Mouse (Mus musculus) layer of hippocampus, adult 9-11 months (tissue): ENCODE measurements around the gene Trim75.
A peak's percentile ranks its signal among the peaks of the same experiment; 100 is the strongest.

ENCODE experiments used
- DNase-seq: peaks from one replicate; pipeline ENCODE4 v3.0.0; 2022

Trim75 gene

GRCm38 (mm10) chr8:64942946-64943345, 44.7 kb downstream of the Trim75 start:
- DNase-seq: no peak

DNA sequence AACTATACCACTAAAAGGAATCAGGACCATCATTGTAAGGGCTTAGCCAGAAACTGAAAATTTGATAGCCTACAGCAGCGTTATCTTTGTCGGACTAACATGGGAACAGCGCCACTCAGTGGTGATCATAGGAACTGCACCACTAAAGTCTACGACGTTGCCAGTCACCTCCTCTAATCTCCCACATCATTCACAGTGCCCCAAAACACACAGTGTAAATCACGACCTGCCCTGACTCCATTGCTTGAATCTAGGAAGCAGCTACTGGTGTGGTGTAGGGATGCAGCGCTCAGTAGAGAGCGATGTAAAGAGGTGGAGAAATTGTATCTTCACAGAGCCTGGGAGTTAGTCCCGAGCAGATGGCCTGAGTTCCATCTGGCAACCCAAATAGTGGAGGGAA, 46.1 kb downstream of the Trim75 start:
- peak; percentile 71 for DNase-seq

DNA sequence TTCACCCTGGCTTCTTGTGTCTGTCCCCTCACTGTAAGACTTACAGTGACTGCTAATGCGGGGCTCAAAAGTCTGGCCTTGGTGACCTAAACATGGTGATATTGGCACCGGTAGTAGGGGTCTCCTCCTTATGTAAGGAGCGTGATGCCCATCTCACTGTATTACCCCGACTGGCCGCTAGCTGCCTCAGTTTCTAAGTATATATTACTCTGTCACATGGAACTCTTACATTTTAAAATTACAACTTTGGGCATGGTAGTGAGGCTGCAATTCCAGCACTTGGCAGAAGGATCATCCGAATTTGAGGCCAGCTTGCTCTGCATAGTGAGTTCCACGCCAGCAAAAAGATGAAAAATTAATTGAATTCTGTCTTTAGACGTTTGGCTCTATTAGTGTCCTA, 46.6 kb downstream of the Trim75 start:
- DNase-seq: peak; percentile 16

GRCm38 (mm10) chr8:64934997-64935396, 52.6 kb downstream of the Trim75 start:
- no peak for DNase-seq
